Mouse (Mus musculus) heart, postnatal 14 days (tissue): ENCODE data around the gene Gm10272. TPM values are rescaled to one million over a fixed set of nuclear protein-coding genes. Genes with fewer than 3 reads are reported as not detected.
"Not testable (repeated sequence)": the region's sequence is repeated elsewhere in the genome, so short reads cannot be mapped to it uniquely, and the experiment has no call there.

Experiments used
- DNase-seq, 2 experiments: peaks; one replicate each; pipeline ENCODE4 v3.0.0; 2021 to 2022
- intact Hi-C: fragments of 180-260 bp; cut with DNase I; formaldehyde crosslinking; loops from one replicate; pipeline ENCODE4 v1.15.1; 2025
- long read RNA-seq, 2 experiments: library from polyadenylated mRNA; stranded (forward); transcript quantifications; one replicate each; pipeline ENCODE4 v2.0.0; 2021
- total RNA-seq, 2 experiments: library from RNA; stranded (reverse); gene quantifications; 2 replicates each; pipeline ENCODE4 v1.2.3; 2021

The Gm10272 gene
- not detected for total RNA-seq
- long read RNA-seq, experiment 1: 0 reads
- long read RNA-seq, experiment 2: 0 reads

GRCm38 (mm10) chr10:77706326-77706725 is at the start of gene Gm10272:
Gene Gm10272, plus strand, starts transcription at chr10:77706626.
- intact Hi-C loops: loop anchor here (10.0 kb wide), 1 partner anchor 168 kb away; no protein-coding TSS in a partner anchor
- no peak for DNase-seq

GRCm38 (mm10) chr10:77658286-77658994 is 48.0 kb upstream of the Gm10272 start:
- intact Hi-C loops: no loop called here
- peak; percentile 55 to 63 for DNase-seq

GRCm38 (mm10) chr10:77663949-77664665 is 42.3 kb upstream of the Gm10272 start:
- no peak for DNase-seq
- intact Hi-C loops: loop anchor here (10.0 kb wide), 1 partner anchor 1459 kb away; no protein-coding TSS in a partner anchor

- DNase-seq: no peak
- intact Hi-C loops: loop anchor here (10.0 kb wide), 1 partner anchor 1462 kb away; no protein-coding TSS in a partner anchor
These were observed 40.1 kb upstream of the Gm10272 start for GRCm38 (mm10) chr10:77666342-77666741.

GRCm38 (mm10) chr10:77667402-77667801 is 39.0 kb upstream of the Gm10272 start:
- no peak for DNase-seq
- intact Hi-C loops: loop anchor here (10.0 kb wide), 1 partner anchor 1463 kb away; no protein-coding TSS in a partner anchor

- intact Hi-C loops: no loop called here
- no peak for DNase-seq
These were observed 35.7 kb upstream of the Gm10272 start for GRCm38 (mm10) chr10:77670710-77671109.

GRCm38 (mm10) chr10:77671519-77671918 is 34.9 kb upstream of the Gm10272 start:
- DNase-seq: no peak

GRCm38 (mm10) chr10:77673765-77674164 is 32.7 kb upstream of the Gm10272 start:
- intact Hi-C loops: no loop called here
- DNase-seq: no peak

More at GRCm38 (mm10) chr10:77671519-77671918, 34.9 kb upstream of the Gm10272 start:
- intact Hi-C loops: no loop called here

- intact Hi-C loops: no loop called here
- DNase-seq: no peak
These were observed 28.9 kb upstream of the Gm10272 start for GRCm38 (mm10) chr10:77677562-77677961.

- DNase-seq: no peak
- intact Hi-C loops: no loop called here
These were observed 23.4 kb upstream of the Gm10272 start for GRCm38 (mm10) chr10:77682994-77683393.

GRCm38 (mm10) chr10:77684181-77684580 is 22.2 kb upstream of the Gm10272 start:
- no peak for DNase-seq
- intact Hi-C loops: no loop called here

GRCm38 (mm10) chr10:77685895-77686664 is 20.3 kb upstream of the Gm10272 start, which contains the start of gene Tspear:
Gene Tspear, plus strand, starts transcription at chr10:77686569.
- no peak for DNase-seq
- intact Hi-C loops: no loop called here

- intact Hi-C loops: no loop called here
- DNase-seq: no peak
These were observed 19.4 kb upstream of the Gm10272 start for GRCm38 (mm10) chr10:77687021-77687420.

GRCm38 (mm10) chr10:77690356-77690807 is 16.0 kb upstream of the Gm10272 start, which contains the start of gene Gm19402:
Gene Gm19402, minus strand, starts transcription at chr10:77690757.
- DNase-seq, intact Hi-C loops: not testable (repeated sequence)

- intact Hi-C loops: no loop called here
- DNase-seq: no peak
These were observed 9.3 kb upstream of the Gm10272 start, which contains the start of gene Gm9508 for GRCm38 (mm10) chr10:77697133-77697532. Gene Gm9508, minus strand, starts transcription at chr10:77697233.

- DNase-seq: no peak
- intact Hi-C loops: loop anchor here (10.0 kb wide), 1 partner anchor 165 kb away; no protein-coding TSS in a partner anchor
These were observed 3.4 kb downstream of the Gm10272 start for GRCm38 (mm10) chr10:77709831-77710230.

- intact Hi-C loops, DNase-seq: not testable (repeated sequence)
These were observed 4.7 kb downstream of the Gm10272 start, which contains the start of gene Gm10024 for GRCm38 (mm10) chr10:77711157-77711556. Gene Gm10024, plus strand, starts transcription at chr10:77711457.

- DNase-seq: no peak
- intact Hi-C loops: no loop called here
These were observed 7.3 kb downstream of the Gm10272 start for GRCm38 (mm10) chr10:77713734-77714133.

GRCm38 (mm10) chr10:77715507-77715906 is 9.1 kb downstream of the Gm10272 start, which contains the start of gene Gm10142:
Gene Gm10142, plus strand, starts transcription at chr10:77715807.
- intact Hi-C loops: no loop called here

GRCm38 (mm10) chr10:77720299-77720698 is 13.9 kb downstream of the Gm10272 start, which contains the start of gene Krtap12-1:
Gene Krtap12-1, plus strand, starts transcription at chr10:77720599.
- not testable (repeated sequence) for DNase-seq

More at GRCm38 (mm10) chr10:77715507-77715906, 9.1 kb downstream of the Gm10272 start, which contains the start of gene Gm10142:
- DNase-seq: no peak

More at GRCm38 (mm10) chr10:77720299-77720698, 13.9 kb downstream of the Gm10272 start, which contains the start of gene Krtap12-1:
- intact Hi-C loops: not testable (repeated sequence)
